Mouse (Mus musculus): ENCODE measurements around the gene Hist1h2bb.

Gene Hist1h2bb

GRCm38 (mm10) chr13:23728472-23729191 is 17.9 kb upstream of the Hist1h2bb start:
- DNase-seq (ENCODE audit: low spot score) = no peak

- DNase-seq (ENCODE audit: low spot score) = no peak
Measured at GRCm38 (mm10) chr13:23729192-23729525, 17.4 kb upstream of the Hist1h2bb start.

GRCm38 (mm10) chr13:23729706-23730105 is 16.8 kb upstream of the Hist1h2bb start:
- no peak for DNase-seq (ENCODE audit: low spot score)

GRCm38 (mm10) chr13:23730479-23730878 is 16.1 kb upstream of the Hist1h2bb start:
- peak; percentile 86 for DNase-seq (ENCODE audit: low spot score)

- DNase-seq (ENCODE audit: low spot score) = no peak
Measured at GRCm38 (mm10) chr13:23732156-23732804, 14.3 kb upstream of the Hist1h2bb start.

- DNase-seq (ENCODE audit: low spot score) = no peak
Measured at GRCm38 (mm10) chr13:23737091-23737490, 9.4 kb upstream of the Hist1h2bb start.

GRCm38 (mm10) chr13:23738041-23738440 is 8.5 kb upstream of the Hist1h2bb start:
- peak; percentile 36 for DNase-seq (ENCODE audit: low spot score)

GRCm38 (mm10) chr13:23738677-23739068 is 7.9 kb upstream of the Hist1h2bb start, which contains the start of gene Hist1h1c:
Gene Hist1h1c, plus strand, starts transcription at chr13:23738808.
- peak; percentile 97 for DNase-seq (ENCODE audit: low spot score)

GRCm38 (mm10) chr13:23739069-23739921 is 7.2 kb upstream of the Hist1h2bb start:
- peak; percentile 97 for DNase-seq (ENCODE audit: low spot score)

- no peak for DNase-seq (ENCODE audit: low spot score)
Measured at GRCm38 (mm10) chr13:23739922-23740252, 6.6 kb upstream of the Hist1h2bb start.

- DNase-seq (ENCODE audit: low spot score) = peak; percentile 41
Measured at GRCm38 (mm10) chr13:23740256-23740840, 6.2 kb upstream of the Hist1h2bb start.

- DNase-seq (ENCODE audit: low spot score) = no peak
Measured at GRCm38 (mm10) chr13:23740910-23741309, 5.6 kb upstream of the Hist1h2bb start.

GRCm38 (mm10) chr13:23742007-23742406 is 4.5 kb upstream of the Hist1h2bb start:
- no peak for DNase-seq (ENCODE audit: low spot score)

- no peak for DNase-seq (ENCODE audit: low spot score)
Measured at GRCm38 (mm10) chr13:23743215-23743614, 3.3 kb upstream of the Hist1h2bb start.

GRCm38 (mm10) chr13:23743963-23744362 is 2.6 kb upstream of the Hist1h2bb start:
- no peak for DNase-seq (ENCODE audit: low spot score)

- peak; percentile 47 for DNase-seq (ENCODE audit: low spot score)
Measured at GRCm38 (mm10) chr13:23744421-23745380, 1.8 kb upstream of the Hist1h2bb start.

GRCm38 (mm10) chr13:23745381-23746161 is 963 bp upstream of the Hist1h2bb start, which contains the start of gene Hist1h3c:
Gene Hist1h3c, minus strand, starts transcription at chr13:23745602.
- DNase-seq (ENCODE audit: low spot score) = peak; percentile 93

GRCm38 (mm10) chr13:23747081-23747891 is 752 bp downstream of the Hist1h2bb start:
- DNase-seq (ENCODE audit: low spot score) = peak; percentile 54

- peak; percentile 55 for DNase-seq (ENCODE audit: low spot score)
Measured at GRCm38 (mm10) chr13:23747892-23748288, 1.4 kb downstream of the Hist1h2bb start.

Measured in yolk sac, embryonic 10.5 days (tissue).